Mouse (Mus musculus): ENCODE results near the gene Wfdc16. TPM values are rescaled to one million over a fixed set of nuclear protein-coding genes. Genes with fewer than 3 reads are reported as not detected.
A peak's percentile ranks its signal among the peaks of the same experiment; 100 is the strongest.
"Not testable (repeated sequence)": the region's sequence is repeated elsewhere in the genome, so short reads cannot be mapped to it uniquely, and the experiment has no call there.

The Wfdc16 gene
- polyA plus RNA-seq, 1 experiment = not detected

DNA sequence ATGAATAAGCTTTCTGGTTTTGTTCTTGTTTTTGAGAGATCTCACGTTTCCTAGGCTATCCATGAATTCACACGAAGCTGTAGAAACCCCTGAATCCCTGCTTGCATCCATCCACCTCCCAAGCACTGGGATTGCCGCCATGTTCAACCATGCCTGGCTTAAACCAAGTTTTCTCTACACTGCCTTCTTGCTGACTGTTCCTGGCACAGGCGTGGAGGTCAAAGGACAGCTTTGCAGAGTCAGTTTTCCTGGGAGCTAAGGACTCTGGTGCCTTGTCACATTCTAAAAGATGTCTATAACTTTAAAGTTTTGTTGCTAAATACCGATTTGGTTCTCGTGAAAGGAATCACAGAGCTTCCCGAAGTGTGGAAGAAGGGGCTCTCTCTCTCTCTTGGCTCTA is 26.3 kb upstream of the Wfdc16 start:
- Histone ChIP-seq H3K4me3 (ENCODE audit: insufficient read depth, low read length) (no peak overlapping the region), H3K4me1 (ENCODE audit: control insufficient read depth, insufficient read depth, low read length) (no peaks in the 10 kb centered on the region), H3K27ac (ENCODE audit: insufficient read depth, low read length) (no peak overlapping the region)
- no peak for TF ChIP-seq CTCF (IDR thresholded peaks at IDR 0.05; ENCODE audit: extremely low read depth, insufficient read depth, low read length)
- no peak for TF ChIP-seq POLR2A (IDR thresholded peaks at IDR 0.05; ENCODE audit: extremely low read depth, insufficient read depth, low read length)

DNA sequence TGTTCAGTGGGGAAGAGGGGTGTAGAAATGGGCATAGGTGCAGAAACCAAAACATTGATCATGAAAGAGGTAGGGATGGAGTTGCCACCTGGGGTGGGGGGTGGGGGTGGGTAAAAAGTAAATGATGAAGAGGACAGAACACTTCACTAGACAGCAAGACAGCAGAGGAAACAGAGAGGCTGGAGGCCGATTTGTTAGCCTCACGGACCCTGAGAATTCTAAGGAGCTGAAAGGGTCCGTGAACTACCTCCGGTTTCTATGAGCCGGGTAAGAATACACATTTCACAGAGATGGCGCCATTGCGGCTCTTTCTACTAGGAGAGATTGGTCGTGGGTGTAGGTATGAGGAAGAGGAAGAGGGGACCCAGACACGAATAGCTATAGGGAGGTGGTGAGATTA is 17.9 kb upstream of the Wfdc16 start, which contains the start of gene Wfdc9:
Gene Wfdc9, minus strand, starts transcription at position 101 of the 400 bp plus-strand sequence.
- Histone ChIP-seq H3K4me3 (ENCODE audit: insufficient read depth, low read length) (no peak within 1 kb of the TSS), H3K27ac (ENCODE audit: insufficient read depth, low read length) (no peak within 1 kb of the TSS), H3K4me1 (ENCODE audit: control insufficient read depth, insufficient read depth, low read length) (no peaks in the 10 kb centered on the region)
- TF ChIP-seq POLR2A (IDR thresholded peaks at IDR 0.05; ENCODE audit: extremely low read depth, insufficient read depth, low read length) = no peak
- TF ChIP-seq CTCF (IDR thresholded peaks at IDR 0.05; ENCODE audit: extremely low read depth, insufficient read depth, low read length) = no peak

DNA sequence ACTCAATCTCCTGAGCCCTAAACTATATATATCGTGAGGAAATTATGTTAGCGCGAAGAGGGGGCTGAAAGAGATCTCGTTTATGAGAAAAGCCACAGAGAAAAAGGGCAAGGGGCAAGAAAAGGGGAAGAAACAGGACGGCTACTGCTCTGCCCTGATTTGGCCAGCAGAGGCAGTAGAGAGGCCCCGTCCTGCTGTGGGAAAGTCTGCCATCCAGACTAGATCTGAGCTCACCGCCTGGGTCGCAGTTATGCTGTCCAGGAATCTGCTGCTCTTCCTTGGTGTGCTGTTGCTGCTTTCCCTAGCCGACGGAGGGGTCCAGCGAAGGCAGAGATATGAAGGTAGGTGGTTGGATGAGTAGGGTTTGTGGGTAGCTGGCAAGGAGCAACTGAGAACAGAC is 17.3 kb upstream of the Wfdc16 start, which contains the start of gene Wfdc10:
Gene Wfdc10, plus strand, starts transcription at position 189 of the 400 bp plus-strand sequence.
- peak; percentile 54 for TF ChIP-seq CTCF (IDR thresholded peaks at IDR 0.05; ENCODE audit: extremely low read depth, insufficient read depth, low read length)
- TF ChIP-seq POLR2A (IDR thresholded peaks at IDR 0.05; ENCODE audit: extremely low read depth, insufficient read depth, low read length) = no peak
- H3K27ac ChIP-seq (ENCODE audit: insufficient read depth, low read length) = no peak within 1 kb of the TSS
- no peaks in the 10 kb centered on the region for H3K4me1 ChIP-seq (ENCODE audit: control insufficient read depth, insufficient read depth, low read length)
- H3K4me3 ChIP-seq (ENCODE audit: insufficient read depth, low read length) = no peak within 1 kb of the TSS

DNA sequence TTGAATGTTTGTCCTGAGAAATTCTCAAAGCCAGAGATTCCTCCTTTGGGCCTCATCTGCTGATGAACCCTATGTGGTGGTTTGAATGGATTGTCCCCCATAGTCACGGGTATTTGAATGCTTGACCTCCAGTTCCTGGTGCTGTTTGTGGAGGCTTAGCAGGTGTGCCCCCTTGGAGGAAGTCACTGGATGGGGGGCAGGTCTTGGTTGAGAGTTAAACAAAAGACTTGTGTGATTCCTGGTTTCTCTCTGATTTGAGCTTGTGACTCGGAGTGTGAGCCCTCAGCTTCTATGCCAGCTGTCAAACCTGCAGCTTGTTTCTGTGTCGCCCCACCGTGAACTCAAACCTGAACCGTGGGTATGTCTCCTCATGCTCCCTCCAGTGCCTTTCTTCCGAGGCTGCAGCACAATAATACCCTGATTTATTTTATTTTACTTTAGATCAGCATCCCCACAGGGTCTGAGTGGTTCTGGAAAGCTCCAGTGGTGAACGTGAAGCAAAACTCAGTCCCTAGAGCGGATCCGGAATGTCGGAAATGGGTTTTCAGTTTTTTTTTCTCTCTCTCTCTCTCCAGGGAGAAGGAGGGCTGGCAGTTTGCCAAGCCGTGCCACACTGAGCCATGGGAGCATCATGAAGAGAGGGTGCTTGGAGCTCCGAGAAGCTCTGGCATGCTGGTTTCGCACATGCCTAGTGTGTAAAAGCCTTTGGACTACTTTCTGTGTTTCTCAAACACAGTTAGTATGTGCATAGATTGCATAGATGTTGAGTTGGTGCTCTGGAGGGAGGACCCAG is 3.5 kb upstream of the Wfdc16 start:
- TF ChIP-seq POLR2A (IDR thresholded peaks at IDR 0.05; ENCODE audit: extremely low read depth, insufficient read depth, low read length) (no peak), CTCF (IDR thresholded peaks at IDR 0.05; ENCODE audit: extremely low read depth, insufficient read depth, low read length) (no peak)
- H3K27ac ChIP-seq (ENCODE audit: insufficient read depth, low read length) = no peak overlapping the region
- H3K4me3 ChIP-seq (ENCODE audit: insufficient read depth, low read length) = no peak overlapping the region
- H3K4me1 ChIP-seq (ENCODE audit: control insufficient read depth, insufficient read depth, low read length) = no peaks in the 10 kb centered on the region

DNA sequence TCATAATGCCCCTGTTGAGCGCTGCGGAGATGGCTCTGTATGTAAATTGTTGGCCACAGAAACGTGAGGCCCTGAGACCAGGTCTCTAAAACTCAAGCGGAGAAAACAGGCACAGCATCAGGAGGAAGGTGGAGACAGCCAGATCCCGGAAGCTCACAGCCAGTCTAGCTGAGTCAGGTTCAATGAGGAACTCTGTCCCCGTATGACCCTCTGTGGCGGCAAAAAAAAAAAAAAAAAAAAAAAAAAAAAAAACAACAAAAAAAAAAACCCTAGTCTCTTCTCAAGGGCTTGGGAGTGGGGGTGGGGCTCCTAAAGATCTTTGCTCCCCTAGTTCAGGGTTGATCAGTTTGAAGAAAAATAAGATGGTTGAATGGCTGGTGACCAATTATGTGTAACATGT is 2.5 kb upstream of the Wfdc16 start:
- no peak for TF ChIP-seq POLR2A (IDR thresholded peaks at IDR 0.05; ENCODE audit: extremely low read depth, insufficient read depth, low read length)
- TF ChIP-seq CTCF (IDR thresholded peaks at IDR 0.05; ENCODE audit: extremely low read depth, insufficient read depth, low read length) = no peak
- Histone ChIP-seq H3K4me3 (ENCODE audit: insufficient read depth, low read length) (no peak overlapping the region), H3K4me1 (ENCODE audit: control insufficient read depth, insufficient read depth, low read length) (no peaks in the 10 kb centered on the region), H3K27ac (ENCODE audit: insufficient read depth, low read length) (no peak overlapping the region)

DNA sequence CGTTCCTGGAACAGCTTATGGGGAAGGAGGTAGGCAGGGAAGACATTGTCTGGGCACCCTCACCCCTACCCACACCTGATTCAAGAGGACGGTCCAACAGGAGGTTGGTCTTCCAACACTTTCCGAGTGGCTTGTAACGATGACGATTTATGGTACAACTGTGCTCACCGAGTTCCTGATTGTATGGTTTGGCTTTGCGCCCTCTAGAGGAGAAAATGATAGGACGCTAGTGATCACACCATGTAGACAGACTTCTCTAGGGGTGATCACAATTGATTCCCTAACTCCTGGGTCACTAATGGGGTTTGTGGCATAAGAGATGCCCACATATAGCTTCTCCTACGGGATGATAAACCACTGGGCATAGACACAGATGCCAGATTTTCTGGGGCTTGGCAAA is 3.3 kb downstream of the Wfdc16 start:
- Histone ChIP-seq H3K4me3 (ENCODE audit: insufficient read depth, low read length) (no peak overlapping the region), H3K4me1 (ENCODE audit: control insufficient read depth, insufficient read depth, low read length) (no peaks in the 10 kb centered on the region), H3K27ac (ENCODE audit: insufficient read depth, low read length) (no peak overlapping the region)
- TF ChIP-seq POLR2A (IDR thresholded peaks at IDR 0.05; ENCODE audit: extremely low read depth, insufficient read depth, low read length) (no peak), CTCF (IDR thresholded peaks at IDR 0.05; ENCODE audit: extremely low read depth, insufficient read depth, low read length) (no peak)

DNA sequence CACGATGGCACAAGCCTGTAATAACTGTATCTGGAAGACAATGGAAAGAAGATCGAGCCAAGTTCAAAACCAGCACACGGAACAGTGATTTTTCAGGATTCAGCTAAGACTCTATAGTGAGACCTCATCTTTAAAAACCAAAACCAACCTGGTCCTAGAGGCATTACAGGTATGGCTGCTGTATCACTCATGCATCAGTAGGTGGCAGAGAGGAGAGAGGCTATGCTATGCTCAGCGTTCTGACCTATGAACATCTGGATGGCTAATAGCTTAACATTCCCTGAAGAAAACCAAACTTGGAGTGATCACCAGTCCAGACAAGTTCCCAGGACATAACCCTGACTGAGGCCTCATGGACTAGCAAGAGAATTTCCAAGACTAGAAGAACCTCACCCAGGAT is 16.8 kb downstream of the Wfdc16 start:
- TF ChIP-seq CTCF (IDR thresholded peaks at IDR 0.05; ENCODE audit: extremely low read depth, insufficient read depth, low read length) = no peak
- TF ChIP-seq POLR2A (IDR thresholded peaks at IDR 0.05; ENCODE audit: extremely low read depth, insufficient read depth, low read length) = no peak
- Histone ChIP-seq H3K4me3 (ENCODE audit: insufficient read depth, low read length) (no peak overlapping the region), H3K27ac (ENCODE audit: insufficient read depth, low read length) (no peak overlapping the region)

DNA sequence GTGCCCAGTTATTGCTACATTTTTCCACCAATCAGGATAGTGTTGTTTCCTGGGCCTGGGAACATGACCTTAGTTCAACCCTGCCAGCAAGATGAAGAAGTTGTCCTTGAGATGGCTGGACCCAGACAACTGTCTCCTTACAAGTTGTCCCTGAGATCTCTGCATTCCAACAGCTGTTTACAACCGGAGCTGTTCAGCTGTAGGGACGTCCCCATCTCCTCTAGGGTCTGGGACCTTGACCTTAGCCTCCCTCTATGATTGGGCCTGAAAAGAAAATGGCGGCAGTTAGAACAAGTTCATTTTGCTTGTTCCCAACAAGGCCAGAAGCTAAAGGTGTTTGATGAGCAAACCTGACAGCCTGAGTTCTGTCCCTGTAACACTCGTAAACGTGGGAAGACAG is 19.5 kb downstream of the Wfdc16 start:
- Histone ChIP-seq H3K4me1 (ENCODE audit: control insufficient read depth, insufficient read depth, low read length) (no peaks in the 10 kb centered on the region), H3K27ac (ENCODE audit: insufficient read depth, low read length) (no peak overlapping the region), H3K4me3 (ENCODE audit: insufficient read depth, low read length) (no peak overlapping the region)
- TF ChIP-seq CTCF (IDR thresholded peaks at IDR 0.05; ENCODE audit: extremely low read depth, insufficient read depth, low read length) (no peak), POLR2A (IDR thresholded peaks at IDR 0.05; ENCODE audit: extremely low read depth, insufficient read depth, low read length) (no peak)

More for the DNA sequence above, 16.8 kb downstream of the Wfdc16 start:
- no peaks in the 10 kb centered on the region for H3K4me1 ChIP-seq (ENCODE audit: control insufficient read depth, insufficient read depth, low read length)

DNA sequence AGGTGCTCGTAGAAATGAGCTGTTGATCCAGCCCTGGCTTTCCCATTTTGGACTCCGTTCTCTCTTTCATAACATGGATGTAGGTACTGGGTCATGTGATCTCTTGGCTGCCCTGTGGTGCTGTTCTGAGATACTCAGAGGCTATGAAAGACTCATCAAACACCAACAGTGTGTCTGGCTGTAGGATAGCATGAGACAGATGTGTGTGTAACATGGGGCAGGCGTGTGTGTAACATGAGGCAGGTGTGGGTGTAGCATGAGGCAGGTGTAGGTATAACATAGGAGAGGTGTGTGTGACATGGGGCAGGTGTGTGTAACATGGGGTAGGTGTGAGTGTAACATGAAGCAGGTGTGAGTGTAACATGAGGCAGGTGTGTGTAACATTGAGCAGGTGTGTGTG is 23.2 kb downstream of the Wfdc16 start:
- Histone ChIP-seq H3K27ac (ENCODE audit: insufficient read depth, low read length) (no peak overlapping the region), H3K4me3 (ENCODE audit: insufficient read depth, low read length) (no peak overlapping the region), H3K4me1 (ENCODE audit: control insufficient read depth, insufficient read depth, low read length) (no peaks in the 10 kb centered on the region)
- TF ChIP-seq CTCF (IDR thresholded peaks at IDR 0.05; ENCODE audit: extremely low read depth, insufficient read depth, low read length) = no peak
- no peak for TF ChIP-seq POLR2A (IDR thresholded peaks at IDR 0.05; ENCODE audit: extremely low read depth, insufficient read depth, low read length)

DNA sequence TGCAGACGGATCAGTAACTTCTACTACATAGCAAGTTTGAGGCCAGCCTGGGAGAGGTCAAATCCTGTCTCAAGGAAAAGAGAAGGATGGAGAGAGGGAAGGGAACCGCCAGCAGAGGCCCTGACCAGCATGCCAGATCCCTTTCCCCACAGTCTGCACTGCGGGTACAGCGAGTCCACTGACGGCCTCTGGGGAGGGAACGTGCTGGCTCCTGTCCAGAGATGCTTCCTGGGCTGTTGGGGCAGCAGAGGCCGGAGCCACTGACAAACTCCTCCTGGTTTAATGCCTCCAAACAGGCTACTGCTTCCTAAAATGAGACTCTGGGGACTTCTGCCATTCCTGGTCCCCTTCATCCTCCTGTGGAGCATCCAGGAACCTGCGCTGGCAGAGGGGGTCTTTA is 25.1 kb downstream of the Wfdc16 start, which contains the start of the genes Wfdc6b and Wfdc8:
Gene Wfdc6b, plus strand, starts transcription at position 52 of the 400 bp plus-strand sequence.
Gene Wfdc8, minus strand, starts transcription at position 156 of the 400 bp plus-strand sequence.
- H3K27ac ChIP-seq (ENCODE audit: insufficient read depth, low read length); H3K4me1 ChIP-seq (ENCODE audit: control insufficient read depth, insufficient read depth, low read length); H3K4me3 ChIP-seq (ENCODE audit: insufficient read depth, low read length): not testable (repeated sequence)
